Mouse (Mus musculus): Measurements from ENCODE around the gene Smad5. TPM values are rescaled to one million over a fixed set of nuclear protein-coding genes. Genes with fewer than 3 reads are reported as not detected.

The Smad5 gene
- polyA plus RNA-seq, 1 experiment from 2014 or later: 14.5 TPM

GRCm38 (mm10) chr13:56678188-56678787 lies 24.5 kb upstream of the Smad5 start:
- Histone ChIP-seq H3K4me1 (ENCODE audit: control insufficient read depth, insufficient read depth, low read length) (peaks cover 25% of the 10 kb centered on the region), H3K27me3 (replicated peaks; ENCODE audit: control insufficient read depth, insufficient read depth, low read length) (no peaks in the 10 kb centered on the region), H3K9ac (ENCODE audit: low read depth, low read length) (no peak overlapping the region), H3K4me3 (ENCODE audit: low read length) (no peak overlapping the region), H3K36me3 (ENCODE audit: control insufficient read depth, insufficient read depth, low read length) (no peaks in the 10 kb centered on the region), H3K4me2 (ENCODE audit: low read depth, low read length) (no peak overlapping the region), H3K27ac (ENCODE audit: low read length) (peak overlapping the region; percentile 69), H3K9me3 (ENCODE audit: control insufficient read depth, low read length) (no peaks in the 10 kb centered on the region)
- WGBS: 28% methylated on average over 10 of the region's 10 CpGs
- peak; percentile 87 for ATAC-seq

DNA sequence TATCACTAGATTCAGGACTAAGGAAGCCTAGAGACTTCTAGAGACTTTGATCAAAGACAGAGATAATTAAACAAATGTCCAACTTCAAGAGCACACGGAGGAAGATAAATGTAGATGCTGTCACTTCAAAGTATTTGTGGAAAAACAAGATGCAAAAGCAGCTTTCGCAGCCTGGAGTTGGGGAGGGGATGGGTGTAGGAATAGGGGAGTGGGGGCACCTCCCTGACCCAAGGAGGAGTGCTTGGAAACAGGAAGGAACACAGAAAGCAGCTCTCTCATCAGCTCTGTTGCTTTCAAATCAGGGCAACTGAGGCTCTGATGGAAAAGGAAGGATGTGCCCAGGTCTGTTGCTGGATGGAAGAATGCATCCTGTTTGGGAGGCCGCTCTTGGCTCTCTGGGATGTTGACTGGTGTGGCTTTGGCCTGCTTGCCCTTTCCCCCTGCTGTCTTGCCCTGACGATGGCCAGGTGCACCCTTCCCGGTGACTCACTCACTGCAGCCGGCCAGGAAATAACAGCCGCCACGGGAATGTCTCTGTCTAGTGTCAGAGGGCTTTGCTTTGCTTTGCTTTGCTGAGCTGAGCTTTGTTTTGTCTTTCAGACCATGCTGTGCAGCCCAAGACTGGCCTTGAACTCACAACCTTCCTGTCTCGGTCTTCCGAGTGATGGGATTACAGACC lies 23.8 kb upstream of the Smad5 start:
- peaks cover 25% of the 10 kb centered on the region for H3K4me1 ChIP-seq (ENCODE audit: control insufficient read depth, insufficient read depth, low read length)
- peak overlapping the region; percentile 69 for H3K27ac ChIP-seq (ENCODE audit: low read length)
- no peak overlapping the region for H3K4me2 ChIP-seq (ENCODE audit: low read depth, low read length)
- no peaks in the 10 kb centered on the region for H3K36me3 ChIP-seq (ENCODE audit: control insufficient read depth, insufficient read depth, low read length)
- H3K4me3 ChIP-seq (ENCODE audit: low read length): no peak overlapping the region
- H3K9ac ChIP-seq (ENCODE audit: low read depth, low read length): no peak overlapping the region
- 34% methylated on average over 10 of the region's 10 CpGs for WGBS
- ATAC-seq: peak; percentile 26; the same call in 1 of the 2 replicates
- H3K9me3 ChIP-seq (ENCODE audit: control insufficient read depth, low read length): no peaks in the 10 kb centered on the region
- H3K27me3 ChIP-seq (replicated peaks; ENCODE audit: control insufficient read depth, insufficient read depth, low read length): no peaks in the 10 kb centered on the region

GRCm38 (mm10) chr13:56681924-56682323 lies 20.9 kb upstream of the Smad5 start:
- H3K27ac ChIP-seq (ENCODE audit: low read length): no peak overlapping the region
- no peak overlapping the region for H3K4me2 ChIP-seq (ENCODE audit: low read depth, low read length)
- H3K4me3 ChIP-seq (ENCODE audit: low read length): no peak overlapping the region
- H3K27me3 ChIP-seq (replicated peaks; ENCODE audit: control insufficient read depth, insufficient read depth, low read length): no peaks in the 10 kb centered on the region
- peaks cover 25% of the 10 kb centered on the region for H3K4me1 ChIP-seq (ENCODE audit: control insufficient read depth, insufficient read depth, low read length)
- no peaks in the 10 kb centered on the region for H3K9me3 ChIP-seq (ENCODE audit: control insufficient read depth, low read length)
- ATAC-seq: no peak
- no peaks in the 10 kb centered on the region for H3K36me3 ChIP-seq (ENCODE audit: control insufficient read depth, insufficient read depth, low read length)
- 56% methylated on average over 4 of the region's 4 CpGs for WGBS
- no peak overlapping the region for H3K9ac ChIP-seq (ENCODE audit: low read depth, low read length)

DNA sequence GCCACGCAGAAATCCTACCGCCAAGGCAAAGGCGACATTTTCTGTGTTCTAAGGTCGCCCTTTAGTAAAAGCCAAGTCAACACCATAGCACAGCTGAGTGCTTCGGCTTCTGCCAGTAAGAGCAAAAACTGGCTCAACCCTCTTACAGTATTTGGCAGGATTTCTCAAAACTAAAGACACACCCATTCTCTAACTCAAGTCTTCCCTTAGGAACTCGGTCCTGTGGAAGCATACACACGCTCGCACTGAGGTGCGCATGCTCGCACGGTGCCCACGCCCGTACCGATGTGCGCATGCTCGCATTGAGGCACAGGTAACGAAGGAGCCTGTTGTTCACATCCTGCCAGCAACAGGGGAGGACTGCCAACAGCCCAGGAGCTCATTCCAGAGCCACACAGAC lies 20.5 kb upstream of the Smad5 start:
- no peak overlapping the region for H3K9ac ChIP-seq (ENCODE audit: low read depth, low read length)
- WGBS: 71% methylated on average over 17 of the region's 17 CpGs
- H3K4me1 ChIP-seq (ENCODE audit: control insufficient read depth, insufficient read depth, low read length): peaks cover 25% of the 10 kb centered on the region
- no peak overlapping the region for H3K27ac ChIP-seq (ENCODE audit: low read length)
- H3K9me3 ChIP-seq (ENCODE audit: control insufficient read depth, low read length): no peaks in the 10 kb centered on the region
- H3K36me3 ChIP-seq (ENCODE audit: control insufficient read depth, insufficient read depth, low read length): no peaks in the 10 kb centered on the region
- H3K4me2 ChIP-seq (ENCODE audit: low read depth, low read length): no peak overlapping the region
- no peaks in the 10 kb centered on the region for H3K27me3 ChIP-seq (replicated peaks; ENCODE audit: control insufficient read depth, insufficient read depth, low read length)
- no peak overlapping the region for H3K4me3 ChIP-seq (ENCODE audit: low read length)
- ATAC-seq: no peak

DNA sequence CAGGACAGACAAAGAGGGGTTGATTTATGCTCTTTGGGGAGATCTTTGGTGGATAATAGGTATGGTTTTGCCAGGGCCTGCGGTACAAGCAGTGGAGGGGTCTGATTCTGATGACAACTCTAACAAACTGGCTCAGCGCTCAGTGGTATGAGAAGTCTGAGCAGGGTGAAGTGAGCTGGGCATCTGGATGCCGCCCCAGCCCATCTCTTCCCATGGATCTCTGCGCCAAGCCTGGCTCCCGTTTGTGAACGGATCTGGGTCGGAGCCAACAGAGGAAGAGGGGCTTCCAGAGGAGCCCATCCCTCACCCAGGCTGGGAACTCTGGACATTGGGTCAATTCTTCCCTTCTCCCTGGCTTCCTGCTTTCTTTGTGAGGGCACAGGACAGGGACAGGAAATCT lies 19.5 kb upstream of the Smad5 start:
- no peaks in the 10 kb centered on the region for H3K27me3 ChIP-seq (replicated peaks; ENCODE audit: control insufficient read depth, insufficient read depth, low read length)
- H3K36me3 ChIP-seq (ENCODE audit: control insufficient read depth, insufficient read depth, low read length): no peaks in the 10 kb centered on the region
- no peaks in the 10 kb centered on the region for H3K9me3 ChIP-seq (ENCODE audit: control insufficient read depth, low read length)
- H3K4me2 ChIP-seq (ENCODE audit: low read depth, low read length): no peak overlapping the region
- no peak overlapping the region for H3K4me3 ChIP-seq (ENCODE audit: low read length)
- ATAC-seq: no peak
- H3K27ac ChIP-seq (ENCODE audit: low read length): no peak overlapping the region
- WGBS: 73% methylated on average over 7 of the region's 7 CpGs
- peaks cover 21% of the 10 kb centered on the region for H3K4me1 ChIP-seq (ENCODE audit: control insufficient read depth, insufficient read depth, low read length)
- H3K9ac ChIP-seq (ENCODE audit: low read depth, low read length): no peak overlapping the region

DNA sequence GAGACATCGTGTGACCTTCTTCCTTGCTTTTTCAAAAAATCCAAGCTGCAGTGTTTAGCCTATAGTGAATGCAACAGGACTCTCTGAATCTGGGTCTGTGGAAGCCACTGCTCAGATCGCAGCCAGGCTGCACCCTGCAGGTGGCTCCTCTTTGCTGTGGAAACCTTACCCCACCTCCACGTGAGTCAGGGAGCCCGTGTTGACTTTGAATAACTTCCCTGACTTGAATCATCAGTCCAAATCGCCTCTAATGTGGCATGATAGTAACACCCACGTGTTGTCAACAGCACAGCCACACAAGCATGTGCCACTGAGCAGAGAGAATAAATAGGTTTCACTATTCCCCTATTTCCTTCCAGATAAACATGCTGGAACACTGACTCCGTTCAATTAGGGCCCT lies 10.8 kb upstream of the Smad5 start:
- Histone ChIP-seq H3K9me3 (ENCODE audit: control insufficient read depth, low read length) (no peaks in the 10 kb centered on the region), H3K4me3 (ENCODE audit: low read length) (no peak overlapping the region), H3K27me3 (replicated peaks; ENCODE audit: control insufficient read depth, insufficient read depth, low read length) (no peaks in the 10 kb centered on the region), H3K4me2 (ENCODE audit: low read depth, low read length) (no peak overlapping the region), H3K4me1 (ENCODE audit: control insufficient read depth, insufficient read depth, low read length) (peaks cover 5% of the 10 kb centered on the region), H3K36me3 (ENCODE audit: control insufficient read depth, insufficient read depth, low read length) (no peaks in the 10 kb centered on the region), H3K27ac (ENCODE audit: low read length) (no peak overlapping the region), H3K9ac (ENCODE audit: low read depth, low read length) (no peak overlapping the region)
- WGBS: 46% methylated on average over 7 of the region's 7 CpGs
- ATAC-seq: no peak

- Histone ChIP-seq H3K27me3 (replicated peaks; ENCODE audit: control insufficient read depth, insufficient read depth, low read length) (no peaks in the 10 kb centered on the region), H3K27ac (ENCODE audit: low read length) (no peak overlapping the region), H3K9ac (ENCODE audit: low read depth, low read length) (no peak overlapping the region), H3K9me3 (ENCODE audit: control insufficient read depth, low read length) (no peaks in the 10 kb centered on the region), H3K4me3 (ENCODE audit: low read length) (no peak overlapping the region), H3K4me2 (ENCODE audit: low read depth, low read length) (no peak overlapping the region), H3K36me3 (ENCODE audit: control insufficient read depth, insufficient read depth, low read length) (no peaks in the 10 kb centered on the region), H3K4me1 (ENCODE audit: control insufficient read depth, insufficient read depth, low read length) (peaks cover 12% of the 10 kb centered on the region)
- WGBS: 88% methylated on average over 6 of the region's 6 CpGs
- no peak for ATAC-seq
Measured at GRCm38 (mm10) chr13:56692644-56693043, 10.2 kb upstream of the Smad5 start.

DNA sequence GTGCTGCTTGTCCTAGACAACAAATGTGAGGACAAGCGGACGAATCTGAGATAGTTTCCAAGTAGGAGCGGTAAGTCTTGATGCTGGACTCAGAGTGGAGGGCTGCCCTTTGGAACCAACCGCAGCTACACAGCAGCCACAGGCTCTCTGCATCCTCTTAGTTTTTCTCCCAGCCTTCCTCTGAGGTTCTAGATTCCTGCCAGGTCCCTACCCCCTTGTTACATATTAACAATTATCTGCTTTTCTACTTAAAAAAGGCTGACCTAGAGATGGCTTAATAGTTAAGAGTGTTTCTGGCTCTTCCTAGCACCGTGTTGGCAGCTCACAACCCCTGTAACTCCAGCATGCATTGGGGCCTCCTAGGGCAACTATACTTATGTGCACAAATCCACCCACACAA lies 7.1 kb upstream of the Smad5 start:
- 0 out of 2 replicates have a peak, but pooled peaks have one; percentile 29 for ATAC-seq
- no peak overlapping the region for H3K9ac ChIP-seq (ENCODE audit: low read depth, low read length)

DNA sequence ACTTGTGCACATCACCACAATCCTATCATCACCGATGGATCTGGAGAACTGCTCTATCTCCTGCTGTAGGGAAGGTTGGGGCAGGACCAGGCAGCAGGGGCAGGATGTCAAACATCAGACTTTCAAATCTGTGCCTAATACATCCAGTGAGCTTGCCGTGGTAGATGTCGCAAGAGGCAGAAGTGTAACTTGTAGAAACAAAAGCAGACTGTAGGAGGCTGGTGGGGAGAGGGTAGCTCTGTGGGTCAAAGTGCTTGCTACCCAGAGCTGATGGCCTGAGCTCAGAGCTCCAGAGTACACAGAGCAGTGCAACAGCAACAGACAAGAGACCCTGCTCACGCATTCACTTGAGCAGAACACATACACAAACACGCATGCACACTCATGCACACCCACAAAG lies 6.1 kb upstream of the Smad5 start:
- no peak overlapping the region for H3K27ac ChIP-seq (ENCODE audit: low read length)
- peaks cover 20% of the 10 kb centered on the region for H3K4me1 ChIP-seq (ENCODE audit: control insufficient read depth, insufficient read depth, low read length)
- WGBS: 63% methylated on average over 5 of the region's 5 CpGs
- no peaks in the 10 kb centered on the region for H3K36me3 ChIP-seq (ENCODE audit: control insufficient read depth, insufficient read depth, low read length)
- H3K4me3 ChIP-seq (ENCODE audit: low read length): no peak overlapping the region
- H3K9me3 ChIP-seq (ENCODE audit: control insufficient read depth, low read length): no peaks in the 10 kb centered on the region
- no peak overlapping the region for H3K4me2 ChIP-seq (ENCODE audit: low read depth, low read length)
- H3K9ac ChIP-seq (ENCODE audit: low read depth, low read length): no peak overlapping the region
- ATAC-seq: no peak
- no peaks in the 10 kb centered on the region for H3K27me3 ChIP-seq (replicated peaks; ENCODE audit: control insufficient read depth, insufficient read depth, low read length)

More for the DNA sequence above, 7.1 kb upstream of the Smad5 start:
- Histone ChIP-seq H3K36me3 (ENCODE audit: control insufficient read depth, insufficient read depth, low read length) (no peaks in the 10 kb centered on the region), H3K4me1 (ENCODE audit: control insufficient read depth, insufficient read depth, low read length) (peaks cover 20% of the 10 kb centered on the region), H3K4me2 (ENCODE audit: low read depth, low read length) (no peak overlapping the region), H3K9me3 (ENCODE audit: control insufficient read depth, low read length) (no peaks in the 10 kb centered on the region), H3K27ac (ENCODE audit: low read length) (no peak overlapping the region), H3K27me3 (replicated peaks; ENCODE audit: control insufficient read depth, insufficient read depth, low read length) (no peaks in the 10 kb centered on the region), H3K4me3 (ENCODE audit: low read length) (no peak overlapping the region)
- 69% methylated on average over 5 of the region's 5 CpGs for WGBS
